Mouse (Mus musculus) cerebral cortex, adult 2 months (tissue): ENCODE data around the gene Uba3.

ENCODE experiments used
- WGBS: fragments of 180-500 bp; shearing (Covaris S2); methylation state at CpG from one replicate; pipeline ENCODE4 v1.1.7; 2018; 5-methylcytosine and 5-hydroxymethylcytosine counted together

Uba3 gene

DNA sequence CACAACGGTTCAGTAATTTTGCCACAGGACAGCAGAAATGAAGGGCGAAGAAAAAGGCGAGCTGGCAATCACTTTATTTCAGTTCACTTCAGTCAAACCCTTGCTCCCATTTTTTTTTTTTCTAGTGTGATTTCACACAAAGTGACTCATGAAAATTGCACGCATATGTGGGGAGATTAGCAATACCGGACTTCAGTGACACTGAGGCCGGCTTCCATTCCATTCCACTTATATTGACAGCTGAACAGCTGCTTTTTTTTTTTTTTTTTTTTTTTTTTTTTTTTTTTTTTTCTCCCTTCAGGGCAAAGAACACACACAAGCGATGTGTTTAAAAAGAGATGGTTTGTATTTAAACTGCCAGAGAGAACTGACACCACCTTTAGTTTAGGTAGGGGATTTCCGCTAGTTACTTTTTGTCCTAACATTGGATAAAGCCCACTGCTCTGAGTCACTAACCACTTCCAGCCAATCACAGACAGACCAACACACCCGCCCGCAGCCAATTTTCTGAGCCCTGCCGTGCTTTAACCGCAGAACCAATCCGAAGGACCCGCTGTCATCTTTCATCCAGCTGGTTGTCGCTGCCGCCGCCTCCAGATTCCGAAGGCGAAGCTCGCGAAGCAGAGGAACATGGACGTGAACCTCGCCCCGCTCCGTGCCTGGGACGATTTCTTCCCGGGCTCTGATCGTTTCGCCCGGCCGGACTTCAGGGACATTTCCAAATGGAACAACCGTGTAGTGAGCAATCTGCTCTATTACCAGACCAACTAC, 4.9 kb upstream of the Uba3 start, which contains the start of gene Arl6ip5:
TSS of gene Arl6ip5 (plus strand) at position 499 of the 771 bp plus-strand sequence.
- WGBS = 7% methylated on average over 32 of the region's 32 CpGs

- 94% methylated on average over 4 of the region's 4 CpGs for WGBS
Measured at GRCm38 (mm10) chr6:97209751-97210150, 4.3 kb upstream of the Uba3 start.

DNA sequence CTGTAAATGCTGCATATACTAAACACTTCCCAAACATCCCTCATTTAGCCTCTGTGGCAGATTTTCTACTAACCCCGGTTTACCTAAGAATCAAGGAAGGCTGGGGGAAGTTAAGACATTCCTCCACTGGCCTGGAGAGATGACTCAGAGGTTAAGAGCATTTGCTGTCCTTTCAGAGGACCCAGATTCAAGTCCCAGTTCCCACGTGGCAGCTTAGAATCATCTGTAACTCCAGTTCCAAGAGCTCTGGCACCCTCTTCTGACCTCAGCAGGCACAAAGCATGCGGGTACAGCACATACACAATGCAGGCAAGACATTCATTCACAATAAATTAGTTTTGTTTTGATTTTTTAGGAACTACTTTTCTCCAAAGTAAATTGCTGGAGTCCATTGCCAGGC, 3.8 kb upstream of the Uba3 start:
- WGBS = 64% methylated on average over 3 of the region's 3 CpGs

- 65% methylated on average over 3 of the region's 3 CpGs for WGBS
Measured at GRCm38 (mm10) chr6:97208406-97208805, 3.0 kb upstream of the Uba3 start.

GRCm38 (mm10) chr6:97207085-97207484, 1.6 kb upstream of the Uba3 start:
- WGBS = 77% methylated on average over 4 of the region's 4 CpGs

DNA sequence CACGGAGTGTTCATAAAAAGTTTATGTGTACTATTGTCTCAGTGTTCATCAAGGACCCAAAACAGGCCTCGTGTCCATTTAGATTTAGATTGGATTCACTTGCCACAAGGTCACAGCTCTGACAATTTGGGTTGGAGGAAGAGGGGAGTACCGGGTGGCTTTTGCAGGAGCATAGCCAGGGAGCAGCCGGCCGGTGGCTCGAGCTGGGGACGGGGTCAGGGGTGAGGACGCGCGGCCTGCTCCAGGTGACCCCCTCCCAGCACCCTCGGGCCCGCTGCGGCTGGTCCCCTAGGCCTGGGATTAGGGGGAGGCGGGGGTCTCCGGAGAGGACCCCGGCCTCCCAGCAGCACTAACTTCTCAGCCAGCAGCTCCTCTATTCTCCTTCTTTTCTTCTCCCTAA, 495 bp downstream of the Uba3 start:
- WGBS = 0% methylated on average over 16 of the region's 16 CpGs

GRCm38 (mm10) chr6:97204252-97204869, 1.1 kb downstream of the Uba3 start:
- 14% methylated on average over 9 of the region's 9 CpGs for WGBS

DNA sequence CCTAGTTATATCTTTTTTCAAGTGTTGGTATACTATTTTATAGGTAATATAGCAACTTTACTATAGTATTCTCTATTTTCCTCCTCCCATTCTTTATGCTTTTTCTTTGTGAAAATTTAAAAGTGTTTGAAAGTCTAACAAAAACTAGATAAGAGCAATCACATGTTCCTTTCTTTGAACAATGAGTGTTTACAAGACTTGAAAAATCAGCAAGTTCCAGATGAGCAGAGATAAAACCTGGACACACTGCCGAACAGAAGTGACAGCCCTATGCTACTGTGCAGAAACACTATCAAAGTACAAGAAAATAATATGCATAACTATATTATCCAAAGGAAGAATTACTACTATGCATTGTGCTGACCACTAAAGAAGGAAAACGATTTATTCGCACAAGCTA, 3.0 kb downstream of the Uba3 start:
- WGBS = 86% methylated on average over 3 of the region's 3 CpGs

DNA sequence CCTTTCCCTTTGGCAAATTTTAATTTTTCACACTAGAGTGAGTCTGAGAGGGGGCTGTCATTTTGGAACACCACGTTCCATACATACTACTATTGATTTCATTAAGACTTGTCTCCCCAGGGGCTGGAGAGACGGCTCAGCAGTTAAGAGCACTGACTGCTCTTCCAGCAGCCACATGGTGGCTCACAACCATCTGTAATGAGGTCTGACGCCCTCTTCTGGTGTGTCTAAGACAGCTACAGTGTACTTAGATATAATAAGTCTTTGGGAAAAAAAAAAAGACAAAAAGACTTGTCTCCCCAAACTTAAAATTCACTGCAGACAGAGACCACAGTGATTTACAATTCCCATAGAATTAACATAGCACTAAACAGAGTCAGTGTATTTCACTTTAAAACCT, 5.0 kb downstream of the Uba3 start:
- 60% methylated on average over 3 of the region's 3 CpGs for WGBS

GRCm38 (mm10) chr6:97179367-97179828, 26.0 kb downstream of the Uba3 start:
- 5% methylated on average over 11 of the region's 11 CpGs for WGBS

GRCm38 (mm10) chr6:97178491-97179366, 26.7 kb downstream of the Uba3 start, which contains the start of gene Tmf1:
TSS of gene Tmf1 (minus strand) at chr6:97179122.
- WGBS = under 1% methylated on average over 80 of the region's 80 CpGs

GRCm38 (mm10) chr6:97175716-97176115, 29.7 kb downstream of the Uba3 start:
- 73% methylated on average over 11 of the region's 11 CpGs for WGBS

DNA sequence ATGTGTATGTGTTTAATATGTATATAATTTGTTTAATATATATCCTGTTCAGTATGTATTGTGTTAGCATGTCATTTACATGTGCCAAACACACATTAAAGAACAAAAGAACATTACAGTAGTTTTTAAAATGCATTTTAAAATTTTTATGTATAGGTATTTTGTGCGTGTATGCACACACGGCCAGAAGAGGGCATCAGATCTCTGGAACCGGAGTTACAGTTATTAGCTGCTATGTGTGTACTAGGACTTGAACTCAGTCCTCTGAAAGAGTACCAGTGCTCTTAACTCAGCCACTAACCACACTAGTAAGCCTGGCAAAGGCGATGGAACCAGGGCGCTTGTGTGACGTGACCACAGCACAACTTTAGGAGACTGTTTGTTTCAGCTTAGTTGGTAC, 55.3 kb downstream of the Uba3 start:
- WGBS = 74% methylated on average over 6 of the region's 6 CpGs

DNA sequence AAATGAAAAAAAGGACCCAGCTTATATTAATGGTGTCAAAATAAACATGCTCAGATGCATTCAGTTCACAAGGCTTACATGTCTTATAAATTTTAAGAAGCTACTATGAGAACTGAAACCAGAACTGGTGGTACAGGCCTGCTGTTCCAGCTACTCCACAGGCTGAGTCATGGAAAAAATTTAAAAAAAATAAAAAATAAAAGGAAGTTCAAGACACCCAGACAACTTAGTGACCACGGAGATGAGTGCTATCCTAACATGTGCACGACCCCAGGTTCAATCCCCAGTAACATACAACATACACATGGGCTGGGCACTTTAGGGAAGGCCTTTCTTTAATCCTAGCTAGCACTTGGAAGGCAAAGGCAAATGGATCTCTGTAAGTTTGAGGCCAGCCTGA, 55.7 kb downstream of the Uba3 start:
- WGBS = 77% methylated on average over 2 of the region's 2 CpGs

DNA sequence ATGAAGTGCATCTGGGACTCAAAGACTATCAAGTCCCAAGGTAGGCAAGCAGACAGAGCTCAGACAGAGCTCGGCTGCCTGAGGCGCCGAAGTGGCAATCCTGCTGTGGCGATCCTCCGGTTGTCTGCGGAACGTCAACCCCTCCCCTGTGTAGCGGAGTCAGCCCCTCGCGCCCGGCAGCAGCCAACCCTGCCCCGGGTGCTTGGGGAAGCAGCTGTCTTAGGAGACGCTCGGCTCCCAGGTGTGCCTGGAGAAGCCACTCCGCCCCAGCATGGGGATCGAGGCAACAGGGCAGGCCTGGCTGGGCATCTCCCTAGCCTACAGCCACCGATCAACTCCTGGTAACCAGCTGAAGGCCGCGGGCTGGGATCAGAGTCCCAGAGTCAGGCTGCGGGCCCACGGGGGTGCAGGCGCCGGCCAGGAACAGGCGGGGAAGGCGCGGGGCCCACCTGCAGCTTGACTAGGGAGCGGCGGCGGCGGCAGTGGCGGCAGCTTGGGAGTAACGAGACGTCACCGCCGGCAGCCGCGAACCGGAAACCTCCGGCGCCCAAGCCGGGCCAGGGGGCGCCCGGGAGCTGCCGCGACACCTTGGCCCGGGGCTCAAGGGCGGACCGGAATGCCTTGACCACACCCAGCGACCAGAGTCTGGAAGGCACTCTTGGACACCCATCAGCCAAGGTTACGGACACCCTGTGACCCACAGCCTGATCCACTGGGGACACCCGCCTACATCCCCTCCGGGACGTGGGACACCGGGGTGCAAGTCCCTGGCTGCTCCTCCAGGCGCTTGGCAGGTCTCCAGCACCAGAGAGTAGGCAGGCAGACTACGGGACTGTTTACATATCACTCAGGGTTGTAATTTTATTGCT, 56.8 kb downstream of the Uba3 start, which contains the start of gene Eogt:
TSS of gene Eogt (minus strand) at position 800 of the 869 bp plus-strand sequence.
- under 1% methylated on average over 56 of the region's 56 CpGs for WGBS

DNA sequence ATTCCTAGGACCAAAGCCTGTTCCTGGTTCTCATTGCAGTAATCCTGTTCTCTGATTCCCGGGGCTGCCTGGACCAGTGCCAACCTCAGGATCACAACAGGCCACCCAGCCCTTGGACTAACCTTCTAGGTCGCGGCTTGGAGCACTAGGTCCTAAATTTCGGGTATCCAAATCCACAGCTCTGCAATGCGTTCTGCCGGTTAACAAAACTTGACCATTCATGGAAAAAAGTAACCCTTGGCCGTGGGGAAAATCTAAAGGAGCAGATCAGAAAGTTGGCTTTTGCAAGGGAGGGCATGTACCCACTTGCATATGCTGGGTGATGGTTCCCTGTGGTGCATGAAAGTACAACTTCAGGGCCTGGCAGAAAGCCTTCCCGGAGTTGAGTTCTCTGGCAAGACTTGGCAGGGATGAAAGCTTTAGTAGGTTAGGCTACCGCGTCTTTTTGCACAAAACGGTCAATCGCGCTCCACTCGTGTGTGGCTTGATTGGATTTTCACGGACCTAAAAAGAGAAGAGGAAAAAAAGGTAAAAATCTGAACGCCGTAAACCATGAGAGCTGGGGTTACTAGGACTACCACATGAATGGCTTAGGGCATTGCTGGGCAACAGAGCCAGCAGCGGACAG, 57.6 kb downstream of the Uba3 start:
- 16% methylated on average over 18 of the region's 18 CpGs for WGBS

DNA sequence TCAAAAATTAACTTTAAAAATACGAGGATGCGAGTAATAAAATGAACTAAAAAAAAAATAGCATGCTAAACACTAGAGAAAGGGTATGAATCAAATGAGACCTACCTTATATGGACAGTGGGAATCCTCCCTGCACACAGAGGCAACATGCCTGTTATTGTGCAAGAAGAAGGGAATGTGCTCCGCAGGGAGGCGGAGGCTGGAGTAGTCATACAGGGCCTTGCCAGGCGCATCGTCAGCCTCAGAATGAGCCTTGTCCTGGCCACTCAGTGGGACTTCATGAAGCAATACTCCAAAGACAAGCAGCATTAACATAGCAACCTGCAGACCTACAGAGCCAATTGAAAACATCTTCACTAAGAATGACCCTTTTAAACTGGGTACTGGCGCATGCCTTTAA, 60.3 kb downstream of the Uba3 start:
- 79% methylated on average over 7 of the region's 7 CpGs for WGBS

DNA sequence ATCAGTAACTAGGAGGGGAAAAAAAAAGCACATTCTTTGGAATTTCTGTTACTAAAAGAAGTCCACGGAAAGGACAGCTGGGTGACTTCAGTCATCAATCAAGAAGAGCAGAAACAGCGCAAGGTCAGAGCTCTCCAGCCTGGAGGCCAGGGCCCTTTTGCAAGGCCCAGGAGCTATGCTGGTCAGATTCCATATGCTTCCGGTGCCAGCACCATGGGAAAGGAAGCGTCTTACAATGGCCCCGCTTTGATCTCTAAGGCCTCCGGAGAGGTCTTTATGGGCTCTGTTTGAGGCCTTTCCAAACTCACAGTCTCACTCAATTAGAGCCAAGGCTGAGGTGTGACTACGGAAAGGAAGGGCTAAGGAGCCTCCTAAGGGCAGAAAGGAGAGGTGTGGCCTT, 61.1 kb downstream of the Uba3 start:
- 62% methylated on average over 7 of the region's 7 CpGs for WGBS

- WGBS = 82% methylated on average over 8 of the region's 8 CpGs
Measured at GRCm38 (mm10) chr6:97142611-97143010, 62.8 kb downstream of the Uba3 start.

DNA sequence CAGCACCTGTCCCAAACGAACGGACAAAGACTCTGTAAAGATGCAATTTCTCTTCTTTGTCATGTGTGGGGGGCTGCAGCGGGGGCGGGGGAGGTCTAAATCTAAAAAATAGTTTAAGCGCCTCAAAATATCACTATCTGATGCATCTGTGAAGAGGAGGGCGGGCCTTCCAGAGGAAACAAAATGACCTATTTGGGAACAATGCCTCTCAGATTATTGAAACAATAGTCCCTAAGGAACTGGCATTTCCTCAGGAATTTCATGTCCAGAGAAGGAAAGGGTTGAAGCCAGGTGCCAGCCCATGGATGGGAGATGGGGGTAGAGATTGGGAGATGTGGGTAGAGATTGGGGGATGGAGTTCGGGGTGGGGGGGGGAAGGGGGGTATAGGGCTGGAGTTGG, 63.6 kb downstream of the Uba3 start:
- 74% methylated on average over 7 of the region's 7 CpGs for WGBS
